Mouse (Mus musculus) lung, embryonic 14.5 days (tissue): ENCODE measurements around the gene Ankrd52. TPM values are rescaled to one million over a fixed set of nuclear protein-coding genes. Genes with fewer than 3 reads are reported as not detected.
"Not testable (repeated sequence)": the region's sequence is repeated elsewhere in the genome, so short reads cannot be mapped to it uniquely, and the experiment has no call there.

Experiments used
- ATAC-seq: fragments of 200-750 bp; cut with Nextera tagmentation; 2 replicates; pipeline ENCODE4 v1.8.0; 2017; ENCODE audit warnings: mild to moderate bottlenecking, moderate TSS enrichment, moderate library complexity; ENCODE audit not compliant: insufficient read depth
- DNase-seq: peaks from one replicate; pipeline ENCODE4 v3.0.0-alpha.2; 2015
- H3K27ac ChIP-seq: fragments of 300-500 bp; sonication (generic); 2 replicates; pipeline ENCODE4 v1.5.1; 2014; ENCODE audit warnings: low read depth, mild to moderate bottlenecking, moderate library complexity
- H3K27me3 ChIP-seq: fragments of 300-500 bp; sonication (generic); 2 replicates; pipeline ENCODE4 v1.6.1; 2014; ENCODE audit warnings: low read length, control low read depth; ENCODE audit not compliant: insufficient read depth
- H3K36me3 ChIP-seq: fragments of 300-500 bp; sonication (generic); 2 replicates; pipeline ENCODE4 v1.6.1; 2014; ENCODE audit warnings: control low read depth; ENCODE audit not compliant: insufficient read depth
- H3K4me1 ChIP-seq: fragments of 300-500 bp; sonication (generic); 2 replicates; pipeline ENCODE4 v1.6.1; 2014; ENCODE audit warnings: antibody characterized with exemption, control low read depth; ENCODE audit not compliant: insufficient read depth
- H3K4me2 ChIP-seq: fragments of 300-500 bp; sonication (generic); 2 replicates; pipeline ENCODE4 v1.6.1; 2014; ENCODE audit warnings: mild to moderate bottlenecking
- H3K4me3 ChIP-seq: fragments of 300-500 bp; sonication (generic); 2 replicates; pipeline ENCODE4 v1.5.1; 2014; ENCODE audit warnings: low read depth, low read length
- H3K9ac ChIP-seq: fragments of 300-500 bp; sonication (generic); 2 replicates; pipeline ENCODE4 v1.6.1; 2014
- H3K9me3 ChIP-seq: fragments of 300-500 bp; sonication (generic); 2 replicates; pipeline ENCODE4 v1.6.1; 2016; ENCODE audit warnings: low read depth, low read length, control low read depth
- CTCF ChIP-seq: IDR thresholded peaks from 2 replicates; pipeline ENCODE4 v1.5.1; 2016; ENCODE audit warnings: antibody characterized with exemption, low read depth
- WGBS: fragments of 180-500 bp; shearing (Covaris S2); extraction: QIAGEN DNeasy Blood & Tissue Kit; methylation state at CpG from one replicate; pipeline ENCODE4 v1.1.7; 2014; 5-methylcytosine and 5-hydroxymethylcytosine counted together
- polyA plus RNA-seq: library from polyadenylated mRNA; unstranded; fragments of >200 nt; fragmentation: Nextera tagmentation; extraction: Ambion mirVana; gene quantifications from 2 replicates; pipeline ENCODE4 v1.2.1, GENCODE M21; 2014

Gene Ankrd52
- 15.8 and 17.0 TPM in 2 replicates for polyA plus RNA-seq

DNA sequence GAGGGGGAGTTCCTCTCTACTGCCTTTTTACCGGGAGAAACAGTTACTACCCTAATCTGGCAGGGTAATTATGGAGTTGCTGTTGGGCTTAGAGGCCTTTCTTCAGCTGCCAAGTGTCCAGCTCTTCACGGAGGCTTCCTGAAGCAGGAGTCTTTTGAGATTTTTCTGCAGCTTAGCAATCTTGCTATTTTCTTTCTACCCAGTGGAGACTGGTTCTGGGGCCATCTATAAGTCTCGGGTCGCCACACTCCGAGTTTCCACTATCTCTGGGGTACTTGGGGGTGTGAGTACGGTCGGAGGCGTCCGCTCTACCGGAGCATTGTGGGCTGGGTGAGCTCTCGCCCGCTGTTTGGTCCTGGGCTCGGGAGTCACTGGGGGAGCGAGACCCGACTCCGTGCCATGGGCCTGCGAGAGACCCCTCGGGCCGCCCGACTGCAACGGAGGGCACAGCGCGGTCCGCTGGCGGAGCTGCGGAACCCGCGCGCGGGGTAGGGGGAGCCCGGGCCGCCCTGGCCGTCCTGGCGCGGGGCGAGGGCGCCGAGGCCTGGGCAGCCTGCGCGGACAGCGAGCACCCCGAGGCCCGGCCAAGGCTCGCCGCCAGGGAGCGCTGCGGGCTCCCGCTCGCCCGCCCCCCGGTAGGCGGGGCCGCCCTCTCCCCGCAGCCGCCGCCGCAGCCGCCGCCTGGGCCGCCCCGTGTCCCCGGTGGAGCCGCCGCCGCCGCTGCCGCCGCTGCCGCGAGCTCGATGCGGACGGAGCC is at the start of gene Ankrd52:
TSS of gene Ankrd52 (plus strand) at position 661 of the 757 bp plus-strand sequence.
- ATAC-seq: peak; percentile 92
- Histone ChIP-seq H3K4me3 (peak within 1 kb of the TSS; percentile 97), H3K36me3 (peaks cover 32% of the 10 kb centered on the region), H3K4me1 (no peaks in the 10 kb centered on the region), H3K27ac (peak within 1 kb of the TSS; percentile 96), H3K27me3 (no peaks in the 10 kb centered on the region), H3K9ac (peak within 1 kb of the TSS; percentile 99), H3K9me3 (no peaks in the 10 kb centered on the region), H3K4me2 (peak within 1 kb of the TSS; percentile 84)
- peak; percentile 23; the same call in 1 of the 2 replicates for TF ChIP-seq CTCF
- 1% methylated on average over 40 of the region's 73 CpGs for WGBS
- peak; percentile 92 for DNase-seq

DNA sequence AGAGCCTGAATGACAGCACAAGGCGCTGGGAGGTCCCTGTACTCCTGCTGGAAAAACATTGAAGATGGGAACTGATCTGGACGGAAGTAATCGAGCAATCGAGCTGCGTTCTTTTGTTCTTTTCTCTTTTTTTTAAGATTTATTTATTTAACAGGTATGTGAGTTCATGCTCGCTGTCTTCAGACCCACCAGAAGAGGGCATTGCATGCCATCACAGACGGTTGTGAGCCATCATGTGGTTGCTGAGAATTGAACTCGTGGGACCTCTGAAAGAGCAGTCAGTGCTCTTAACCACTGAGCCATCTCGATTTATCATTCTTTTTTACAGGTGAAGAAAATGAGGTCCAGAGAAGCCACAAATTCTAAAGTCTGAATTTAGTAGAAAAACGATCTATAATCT is 49.3 kb upstream of the Ankrd52 start:
- no peak for DNase-seq
- H3K27me3 ChIP-seq: no peaks in the 10 kb centered on the region
- H3K9ac ChIP-seq: no peak overlapping the region
- peaks cover 5% of the 10 kb centered on the region; the same call in 1 of the 2 replicates for H3K4me1 ChIP-seq
- no peak for ATAC-seq
- no peak for TF ChIP-seq CTCF
- 82% methylated on average over 10 of the region's 10 CpGs for WGBS
- H3K4me3 ChIP-seq: no peak overlapping the region
- H3K36me3 ChIP-seq: peaks cover 38% of the 10 kb centered on the region
- no peaks in the 10 kb centered on the region for H3K9me3 ChIP-seq
- no peak overlapping the region for H3K27ac ChIP-seq
- H3K4me2 ChIP-seq: no peak overlapping the region

DNA sequence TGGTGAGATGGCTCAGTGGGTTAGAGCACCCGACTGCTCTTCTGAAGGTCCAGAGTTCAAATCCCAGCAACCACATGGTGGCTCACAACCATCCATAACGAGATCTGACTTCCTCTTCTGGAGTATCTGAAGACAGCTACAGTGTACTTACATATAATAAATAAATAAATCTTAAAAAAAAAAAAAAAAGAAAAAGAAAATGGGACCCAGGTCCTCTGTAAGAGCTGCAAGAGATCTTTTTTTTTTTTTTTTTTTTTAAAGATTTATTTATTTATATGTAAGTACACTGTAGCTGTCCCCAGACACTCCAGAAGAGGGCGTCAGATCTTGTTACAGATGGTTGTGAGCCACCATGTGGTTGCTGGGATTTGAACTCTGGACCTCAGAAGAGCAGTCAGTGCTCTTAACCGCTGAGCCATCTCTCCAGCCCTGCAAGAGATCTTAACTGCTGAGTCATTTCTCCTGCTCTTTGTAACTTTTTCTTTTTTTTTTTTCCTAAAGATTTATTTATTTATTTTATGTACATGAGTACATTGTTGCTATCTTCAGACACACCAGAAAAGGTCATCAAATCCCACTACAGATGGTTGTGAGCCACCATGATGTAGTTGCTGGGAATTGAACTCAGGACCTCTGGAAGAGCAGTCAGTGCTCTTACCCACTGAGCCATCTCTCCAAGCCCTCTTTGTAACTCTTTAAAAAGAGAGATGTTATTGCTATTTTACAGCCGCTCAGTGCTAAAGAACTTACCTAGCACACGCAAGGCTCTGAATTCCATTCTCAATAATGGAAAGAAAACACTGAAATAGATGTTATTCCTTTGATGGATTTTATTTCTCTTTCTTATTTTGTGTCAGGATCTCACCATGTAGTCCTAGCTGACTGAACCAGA is 44.3 kb upstream of the Ankrd52 start:
- not testable (repeated sequence) for H3K4me1 ChIP-seq, H3K9ac ChIP-seq, ATAC-seq, H3K27me3 ChIP-seq, H3K9me3 ChIP-seq, H3K27ac ChIP-seq, DNase-seq, H3K4me3 ChIP-seq, H3K4me2 ChIP-seq
- H3K36me3 ChIP-seq: peaks cover 13% of the 10 kb centered on the region
- WGBS: 66% methylated on average over 6 of the region's 6 CpGs

DNA sequence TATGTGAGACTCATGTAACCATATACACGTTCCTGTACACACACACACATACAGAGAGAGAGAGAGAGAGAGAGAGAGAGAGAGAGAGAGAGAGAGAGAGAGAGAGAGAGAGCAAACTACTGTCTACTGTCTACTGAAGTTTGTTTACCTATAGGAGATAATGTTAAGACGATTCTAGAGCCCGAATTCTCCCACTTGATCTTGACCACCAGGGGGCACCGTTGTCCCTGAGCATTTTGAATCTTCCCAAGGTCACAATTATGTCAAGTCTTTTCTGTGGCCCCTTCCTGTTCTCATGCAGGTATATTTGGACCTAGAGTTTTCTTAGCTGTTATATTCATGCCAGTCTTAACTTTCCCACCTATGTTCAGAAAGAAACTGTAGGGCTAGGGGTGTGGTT is 41.3 kb upstream of the Ankrd52 start:
- Histone ChIP-seq H3K27ac (no peak overlapping the region), H3K4me2 (no peak overlapping the region), H3K27me3 (no peaks in the 10 kb centered on the region), H3K36me3 (0 out of 2 replicates have a peak, but pooled peaks cover 3% of the 10 kb centered on the region), H3K9me3 (no peaks in the 10 kb centered on the region), H3K4me3 (no peak overlapping the region), H3K4me1 (peaks cover 8% of the 10 kb centered on the region), H3K9ac (no peak overlapping the region)
- WGBS: 1% methylated on average over 4 of the region's 4 CpGs
- TF ChIP-seq CTCF: peak; percentile 87
- no peak for ATAC-seq
- peak; percentile 90 for DNase-seq

GRCm38 (mm10) chr10:128336195-128336594 is 40.7 kb upstream of the Ankrd52 start:
- Histone ChIP-seq H3K4me2 (no peak overlapping the region), H3K9ac (no peak overlapping the region), H3K36me3 (peaks cover 7% of the 10 kb centered on the region; the same call in 1 of the 2 replicates), H3K27ac (no peak overlapping the region), H3K4me3 (no peak overlapping the region), H3K4me1 (peaks cover 8% of the 10 kb centered on the region), H3K9me3 (no peaks in the 10 kb centered on the region), H3K27me3 (no peaks in the 10 kb centered on the region)
- no peak for ATAC-seq
- no peak for DNase-seq
- WGBS: 93% methylated on average over 3 of the region's 3 CpGs
- no peak for TF ChIP-seq CTCF

- H3K9ac ChIP-seq: peak overlapping the region; percentile 85
- no peak for DNase-seq
- no peak for TF ChIP-seq CTCF
- H3K27me3 ChIP-seq: no peaks in the 10 kb centered on the region
- no peak for ATAC-seq
- peak overlapping the region; percentile 93; the same call in 1 of the 2 replicates for H3K4me3 ChIP-seq
- WGBS: 70% methylated on average over 3 of the region's 3 CpGs
- H3K9me3 ChIP-seq: no peaks in the 10 kb centered on the region
- H3K27ac ChIP-seq: peak overlapping the region; percentile 71
- H3K36me3 ChIP-seq: peaks cover 9% of the 10 kb centered on the region; the same call in 1 of the 2 replicates
- peaks cover 8% of the 10 kb centered on the region for H3K4me1 ChIP-seq
- H3K4me2 ChIP-seq: peak overlapping the region; percentile 80
Measured at GRCm38 (mm10) chr10:128336597-128336996, 40.3 kb upstream of the Ankrd52 start.
